Mouse (Mus musculus): ENCODE measurements at regions not wholly inside any gene's neighbourhood (a gene's known extent, or its start where the extent isn't known, plus 50 kb on each side); places are given as distances from the start of the nearest gene placed in this dataset.

- no peak for DNase-seq (ENCODE audit: low spot score)
Observed at GRCm38 (mm10) chr6:101593782-101594641, 216.3 kb upstream of the Pdzrn3 start.

GRCm38 (mm10) chr6:101585871-101586270 lies 208.2 kb upstream of the Pdzrn3 start:
- no peak for DNase-seq (ENCODE audit: low spot score)

GRCm38 (mm10) chr6:101580824-101581223 lies 203.1 kb upstream of the Pdzrn3 start:
- DNase-seq (ENCODE audit: low spot score), result no peak

DNA sequence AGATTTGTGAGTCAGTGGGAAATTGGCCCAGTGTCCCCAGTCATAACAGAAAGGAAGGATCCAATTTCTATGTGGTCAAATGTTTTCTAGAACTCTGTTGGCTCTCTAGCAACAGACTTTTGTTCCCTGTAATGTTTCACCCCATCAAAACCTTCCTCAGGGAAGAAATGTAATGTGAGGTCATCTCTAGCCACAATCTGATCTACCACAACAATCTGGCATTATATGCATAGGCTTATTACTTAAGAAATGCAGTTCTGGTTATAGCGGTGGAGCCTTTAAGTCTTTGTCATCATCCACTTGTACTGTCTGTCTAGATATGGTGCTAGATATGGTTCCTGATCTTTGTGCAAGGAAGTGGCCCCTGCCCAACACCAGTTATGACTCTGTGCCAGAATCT lies 178.4 kb upstream of the Pdzrn3 start:
- DNase-seq (ENCODE audit: low spot score), result no peak

GRCm38 (mm10) chr6:101554965-101555604 lies 177.4 kb upstream of the Pdzrn3 start:
- DNase-seq (ENCODE audit: low spot score), result no peak

GRCm38 (mm10) chr6:101550501-101551268 lies 173.0 kb upstream of the Pdzrn3 start:
- peak; percentile 17 for DNase-seq (ENCODE audit: low spot score)

DNA sequence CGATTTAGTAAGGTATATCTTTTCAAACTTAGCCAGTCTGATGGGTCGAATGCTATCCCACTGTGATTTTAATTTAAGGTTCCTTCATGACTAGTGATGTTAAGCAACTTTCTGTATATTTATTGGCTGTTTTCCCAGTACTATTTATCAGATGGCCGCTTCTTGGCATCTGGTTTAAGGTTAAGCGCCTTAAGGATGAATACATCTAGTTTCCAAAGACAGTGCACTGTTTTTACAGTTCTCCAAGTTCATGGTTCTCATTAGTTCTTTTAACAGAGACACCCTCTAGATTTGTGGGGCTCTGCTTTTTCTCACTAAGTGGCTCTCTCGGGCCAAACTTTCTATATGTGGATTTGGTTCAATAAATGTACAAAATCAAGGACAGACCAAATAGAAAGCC lies 159.9 kb upstream of the Pdzrn3 start:
- DNase-seq (ENCODE audit: low spot score), result no peak

GRCm38 (mm10) chr6:101534214-101535052 lies 156.7 kb upstream of the Pdzrn3 start:
- DNase-seq (ENCODE audit: low spot score), result peak; percentile 54

DNA sequence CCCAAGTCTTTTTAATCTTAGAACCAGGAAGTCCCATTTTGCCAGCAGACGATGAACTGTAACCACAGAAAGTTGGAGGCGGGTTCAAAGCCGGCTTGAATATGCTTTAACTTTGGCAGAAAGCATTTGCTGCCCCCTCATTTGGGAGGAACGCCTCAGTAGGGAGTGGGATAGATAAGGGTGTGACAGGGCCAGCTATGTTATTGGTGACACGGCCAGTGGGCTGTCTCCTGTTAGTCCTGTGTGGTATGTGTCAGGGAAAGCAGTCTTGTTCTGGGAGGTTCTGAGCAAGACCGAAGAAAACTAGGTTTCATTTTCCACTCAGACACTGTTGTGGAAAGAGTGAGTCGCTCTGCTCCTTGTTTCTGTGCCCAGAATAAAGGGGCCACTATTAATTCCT lies 154.7 kb upstream of the Pdzrn3 start:
- DNase-seq (ENCODE audit: low spot score), result no peak

DNA sequence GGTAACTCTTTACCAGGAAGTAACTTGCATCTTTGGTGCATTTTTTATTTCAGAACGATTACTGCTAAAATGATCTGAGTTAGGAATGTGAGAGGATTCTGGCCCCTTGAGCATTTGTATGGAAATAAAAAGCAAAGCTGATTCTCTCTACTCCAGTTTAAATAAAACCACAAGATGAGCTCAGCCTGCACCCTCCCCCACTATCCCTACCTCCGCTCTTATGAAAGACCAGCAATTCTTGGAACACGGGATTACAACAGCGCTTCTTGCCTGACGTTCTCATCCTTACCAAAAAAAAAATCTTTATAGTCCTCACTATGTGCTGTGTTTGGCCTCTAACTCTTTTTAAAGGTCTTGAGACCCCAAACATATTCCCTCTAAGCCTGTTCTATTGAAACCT lies 154.2 kb upstream of the Pdzrn3 start:
- DNase-seq (ENCODE audit: low spot score), result no peak

GRCm38 (mm10) chr6:101525129-101525528 lies 147.4 kb upstream of the Pdzrn3 start:
- no peak for DNase-seq (ENCODE audit: low spot score)

DNA sequence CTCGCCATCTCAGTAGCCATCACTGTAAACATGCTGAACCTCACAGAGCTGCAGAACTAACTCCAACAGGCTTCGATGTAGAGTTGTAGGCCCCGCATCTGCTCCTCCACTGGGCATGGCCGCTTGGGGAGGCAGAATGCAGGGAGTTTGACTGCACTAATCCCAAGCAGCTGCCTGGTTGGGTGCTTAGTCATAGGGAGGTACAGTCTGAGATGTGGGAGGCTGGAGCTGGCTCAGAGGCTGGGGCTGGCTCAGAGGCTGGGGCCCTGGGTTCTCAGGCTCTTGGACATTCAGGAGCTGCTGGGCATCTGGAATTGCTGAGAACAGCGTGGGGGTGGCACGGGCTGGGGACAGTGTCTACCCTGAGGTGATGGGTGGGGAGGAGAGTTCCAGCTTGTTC lies 143.6 kb upstream of the Pdzrn3 start:
- DNase-seq (ENCODE audit: low spot score), result no peak

- peak; percentile 42 for DNase-seq (ENCODE audit: low spot score)
Observed at GRCm38 (mm10) chr6:101520755-101521154, 143.1 kb upstream of the Pdzrn3 start.

DNA sequence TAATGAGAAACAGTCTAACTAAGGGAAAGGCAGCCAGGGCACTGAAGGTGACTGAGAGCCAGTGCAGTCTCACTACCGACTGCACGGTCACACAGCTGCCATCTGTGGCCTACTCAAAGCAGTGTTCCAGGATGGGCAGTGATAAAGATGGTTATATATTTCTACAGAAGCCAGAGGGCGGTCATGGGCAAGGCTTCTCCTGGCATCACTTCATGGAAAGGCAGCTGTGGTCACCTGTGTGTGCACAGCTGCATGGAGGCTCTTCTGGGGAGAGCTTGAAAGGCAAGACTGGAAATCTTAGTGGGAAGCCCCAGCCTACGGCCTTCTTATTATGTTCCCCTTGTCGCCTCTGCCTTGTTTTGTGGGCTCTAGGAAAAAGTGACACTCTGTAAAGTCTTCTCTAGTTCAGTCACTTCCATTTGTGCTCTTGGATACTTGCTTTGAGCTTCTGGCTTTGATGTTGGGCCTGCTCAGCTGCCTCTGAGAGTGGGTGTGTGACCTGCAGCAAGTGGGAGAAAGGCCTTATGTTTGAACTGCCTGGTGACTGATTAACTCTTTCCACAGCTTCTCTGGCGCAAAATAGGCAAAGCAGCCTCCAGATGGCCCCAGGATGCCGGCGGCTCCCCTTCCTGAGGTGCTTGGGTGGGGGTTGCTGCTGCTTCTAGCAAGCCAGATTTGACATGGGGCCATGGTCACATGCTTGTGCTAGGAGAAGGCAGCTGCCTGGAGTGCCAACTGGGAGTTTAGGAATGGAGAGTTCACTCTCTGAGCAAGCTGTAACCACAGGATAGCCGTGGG lies 141.4 kb upstream of the Pdzrn3 start:
- DNase-seq (ENCODE audit: low spot score), result no peak

DNA sequence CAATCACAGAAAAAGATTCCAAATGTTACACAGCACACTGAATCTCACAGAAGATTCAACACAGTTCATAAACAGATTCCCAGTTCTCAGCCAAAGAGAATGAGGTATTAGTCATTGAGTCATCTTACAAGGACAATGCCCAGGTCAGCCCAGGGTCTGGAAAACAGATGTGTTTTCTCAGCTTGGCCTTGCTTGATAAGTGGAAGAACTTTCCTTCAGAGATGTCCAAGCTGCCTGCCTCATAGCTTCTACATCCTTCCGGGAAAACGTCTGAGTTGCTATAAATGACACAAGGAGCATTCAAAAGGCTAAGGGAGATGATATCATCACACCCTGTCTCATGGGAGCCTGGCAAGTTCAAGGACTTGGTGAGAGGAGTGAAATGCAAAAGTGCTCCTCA lies 139.9 kb upstream of the Pdzrn3 start:
- no peak for DNase-seq (ENCODE audit: low spot score)

DNA sequence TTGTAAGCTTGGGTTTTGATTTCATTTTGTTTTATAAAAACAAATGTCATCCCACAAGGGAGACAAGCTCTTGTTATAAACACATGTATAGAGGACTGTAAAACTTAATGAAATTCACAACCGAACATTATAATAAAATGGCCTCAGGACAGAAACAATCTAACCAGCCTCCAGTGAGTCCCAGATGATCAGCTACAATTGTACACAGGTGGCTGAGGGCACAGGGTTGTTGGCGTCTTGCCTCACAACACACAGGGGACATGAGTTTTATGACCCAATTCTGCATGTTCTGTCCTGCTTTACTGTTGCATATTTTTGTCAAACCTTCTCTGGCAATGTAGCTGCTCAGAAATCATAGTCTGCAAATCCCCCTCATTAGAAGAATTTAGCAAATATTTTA lies 136.0 kb upstream of the Pdzrn3 start:
- DNase-seq (ENCODE audit: low spot score), result no peak

- DNase-seq (ENCODE audit: low spot score), result peak; percentile 25
Observed at GRCm38 (mm10) chr6:101502149-101502548, 124.5 kb upstream of the Pdzrn3 start.

DNA sequence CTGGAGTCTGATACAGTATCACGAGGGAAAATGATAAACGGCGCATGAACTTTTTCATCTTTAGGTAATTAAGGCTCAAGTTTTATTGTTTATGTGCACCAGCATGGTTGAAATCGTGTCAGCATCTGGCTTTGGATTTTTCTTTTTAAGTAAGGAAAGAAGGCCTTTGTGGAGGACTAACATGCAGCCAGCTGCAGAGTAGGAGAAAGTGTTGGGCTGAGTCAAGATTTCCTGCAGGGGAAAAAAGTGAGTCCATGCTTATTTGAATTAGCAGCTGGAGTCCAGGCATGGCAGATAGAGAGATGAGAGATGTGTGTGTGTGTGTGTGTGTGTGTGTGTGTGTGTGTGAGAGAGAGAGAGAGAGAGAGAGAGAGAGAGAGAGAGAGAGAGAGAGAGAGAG lies 124.0 kb upstream of the Pdzrn3 start:
- DNase-seq (ENCODE audit: low spot score), result no peak

DNA sequence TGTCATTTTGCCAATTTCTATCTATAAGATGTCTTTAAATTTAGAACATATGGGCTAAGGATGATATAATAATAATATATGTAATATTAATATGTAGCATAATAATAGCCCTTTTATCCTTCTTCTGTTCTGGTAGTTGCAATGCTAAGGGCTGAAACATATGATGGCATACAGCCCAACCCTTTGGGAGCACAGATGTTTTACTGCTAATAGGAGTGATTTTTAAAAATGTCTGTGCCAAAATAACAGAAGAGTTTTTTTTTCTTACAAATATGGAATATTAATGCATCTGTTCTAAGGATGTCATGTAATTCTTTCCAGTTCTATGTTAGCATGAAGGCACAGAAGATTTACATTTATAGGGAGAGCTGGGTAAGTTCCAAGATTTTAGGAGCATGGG lies 122.5 kb upstream of the Pdzrn3 start:
- no peak for DNase-seq (ENCODE audit: low spot score)

DNA sequence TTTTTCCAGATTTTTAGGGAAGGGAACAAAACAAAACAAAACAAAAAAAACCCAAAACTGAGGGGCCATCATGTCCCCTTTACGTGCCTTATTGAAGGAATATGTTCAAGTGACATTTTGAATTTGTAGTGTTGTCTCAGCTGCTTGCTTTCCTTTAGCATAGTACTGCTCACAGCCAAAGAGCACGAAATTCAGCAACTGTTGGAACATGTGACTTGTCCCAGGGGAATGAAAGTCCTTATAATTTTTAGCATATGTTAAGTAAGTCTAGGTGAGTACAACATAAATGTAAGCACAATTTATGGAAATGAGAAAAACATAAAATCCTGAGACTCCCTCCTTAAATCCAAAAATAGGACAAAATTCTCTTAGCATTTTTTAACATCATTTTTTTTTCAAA lies 110.8 kb upstream of the Pdzrn3 start:
- DNase-seq (ENCODE audit: low spot score), result no peak
